Mouse (Mus musculus): ENCODE results near the gene BC048562. TPM values are rescaled to one million over a fixed set of nuclear protein-coding genes. Genes with fewer than 3 reads are reported as not detected.

Gene BC048562
- polyA plus RNA-seq, 1 experiment = not detected

- TF ChIP-seq CTCF (IDR thresholded peaks at IDR 0.05; ENCODE audit: extremely low read depth, insufficient read depth, low read length) (no peak), POLR2A (IDR thresholded peaks at IDR 0.05; ENCODE audit: extremely low read depth, insufficient read depth, low read length) (no peak)
- H3K27ac ChIP-seq (ENCODE audit: insufficient read depth, low read length) = no peak overlapping the region
Observed at GRCm38 (mm10) chr9:108484021-108484420, 47.7 kb downstream of the BC048562 start.

GRCm38 (mm10) chr9:108485301-108485875 lies 49.1 kb downstream of the BC048562 start:
- Histone ChIP-seq H3K4me3 (ENCODE audit: insufficient read depth, low read length) (no peak overlapping the region), H3K27ac (ENCODE audit: insufficient read depth, low read length) (no peak overlapping the region), H3K4me1 (ENCODE audit: control insufficient read depth, insufficient read depth, low read length) (peaks cover 2% of the 10 kb centered on the region; the same call in 1 of the 2 replicates)
- TF ChIP-seq POLR2A (IDR thresholded peaks at IDR 0.05; ENCODE audit: extremely low read depth, insufficient read depth, low read length) (no peak), CTCF (IDR thresholded peaks at IDR 0.05; ENCODE audit: extremely low read depth, insufficient read depth, low read length) (no peak)

More at GRCm38 (mm10) chr9:108484021-108484420, 47.7 kb downstream of the BC048562 start:
- Histone ChIP-seq H3K4me1 (ENCODE audit: control insufficient read depth, insufficient read depth, low read length) (no peaks in the 10 kb centered on the region), H3K4me3 (ENCODE audit: insufficient read depth, low read length) (no peak overlapping the region)

GRCm38 (mm10) chr9:108486973-108487530 lies 50.8 kb downstream of the BC048562 start:
- Histone ChIP-seq H3K27ac (ENCODE audit: insufficient read depth, low read length) (no peak overlapping the region), H3K4me3 (ENCODE audit: insufficient read depth, low read length) (no peak overlapping the region), H3K4me1 (ENCODE audit: control insufficient read depth, insufficient read depth, low read length) (peaks cover 2% of the 10 kb centered on the region; the same call in 1 of the 2 replicates)
- no peak for TF ChIP-seq POLR2A (IDR thresholded peaks at IDR 0.05; ENCODE audit: extremely low read depth, insufficient read depth, low read length)
- TF ChIP-seq CTCF (IDR thresholded peaks at IDR 0.05; ENCODE audit: extremely low read depth, insufficient read depth, low read length) = no peak

- Histone ChIP-seq H3K4me1 (ENCODE audit: control insufficient read depth, insufficient read depth, low read length) (peaks cover 4% of the 10 kb centered on the region; the same call in 1 of the 2 replicates), H3K4me3 (ENCODE audit: insufficient read depth, low read length) (no peak overlapping the region), H3K27ac (ENCODE audit: insufficient read depth, low read length) (no peak overlapping the region)
- TF ChIP-seq POLR2A (IDR thresholded peaks at IDR 0.05; ENCODE audit: extremely low read depth, insufficient read depth, low read length) = no peak
- no peak for TF ChIP-seq CTCF (IDR thresholded peaks at IDR 0.05; ENCODE audit: extremely low read depth, insufficient read depth, low read length)
Observed at GRCm38 (mm10) chr9:108488403-108488802, 52.1 kb downstream of the BC048562 start.

GRCm38 (mm10) chr9:108489215-108489614 lies 52.9 kb downstream of the BC048562 start:
- no peak overlapping the region for H3K27ac ChIP-seq (ENCODE audit: insufficient read depth, low read length)

GRCm38 (mm10) chr9:108489702-108490558 lies 53.6 kb downstream of the BC048562 start:
- peak overlapping the region; percentile 66 for H3K27ac ChIP-seq (ENCODE audit: insufficient read depth, low read length)
- peak overlapping the region; percentile 45 for H3K4me3 ChIP-seq (ENCODE audit: insufficient read depth, low read length)
- peaks cover 4% of the 10 kb centered on the region; the same call in 1 of the 2 replicates for H3K4me1 ChIP-seq (ENCODE audit: control insufficient read depth, insufficient read depth, low read length)
- TF ChIP-seq POLR2A (IDR thresholded peaks at IDR 0.05; ENCODE audit: extremely low read depth, insufficient read depth, low read length) (0 out of 2 replicates have a peak, but pooled peaks have one; percentile 44), CTCF (IDR thresholded peaks at IDR 0.05; ENCODE audit: extremely low read depth, insufficient read depth, low read length) (no peak)

More at GRCm38 (mm10) chr9:108489215-108489614, 52.9 kb downstream of the BC048562 start:
- H3K4me3 ChIP-seq (ENCODE audit: insufficient read depth, low read length) = no peak overlapping the region
- TF ChIP-seq CTCF (IDR thresholded peaks at IDR 0.05; ENCODE audit: extremely low read depth, insufficient read depth, low read length) (no peak), POLR2A (IDR thresholded peaks at IDR 0.05; ENCODE audit: extremely low read depth, insufficient read depth, low read length) (no peak)
- peaks cover 4% of the 10 kb centered on the region; the same call in 1 of the 2 replicates for H3K4me1 ChIP-seq (ENCODE audit: control insufficient read depth, insufficient read depth, low read length)

- H3K4me3 ChIP-seq (ENCODE audit: insufficient read depth, low read length) = peak within 1 kb of the TSS; percentile 45
- TF ChIP-seq POLR2A (IDR thresholded peaks at IDR 0.05; ENCODE audit: extremely low read depth, insufficient read depth, low read length) (peak; percentile 2; the same call in 1 of the 2 replicates), CTCF (IDR thresholded peaks at IDR 0.05; ENCODE audit: extremely low read depth, insufficient read depth, low read length) (no peak)
- H3K4me1 ChIP-seq (ENCODE audit: control insufficient read depth, insufficient read depth, low read length) = peaks cover 4% of the 10 kb centered on the region; the same call in 1 of the 2 replicates
- H3K27ac ChIP-seq (ENCODE audit: insufficient read depth, low read length) = peak within 1 kb of the TSS; percentile 87
Observed at GRCm38 (mm10) chr9:108490559-108491285, 54.4 kb downstream of the BC048562 start, which contains the start of gene Usp19. TSS of gene Usp19 (plus strand) at chr9:108490602.

GRCm38 (mm10) chr9:108491286-108491580 lies 55.0 kb downstream of the BC048562 start:
- TF ChIP-seq POLR2A (IDR thresholded peaks at IDR 0.05; ENCODE audit: extremely low read depth, insufficient read depth, low read length) (no peak), CTCF (IDR thresholded peaks at IDR 0.05; ENCODE audit: extremely low read depth, insufficient read depth, low read length) (no peak)
- Histone ChIP-seq H3K27ac (ENCODE audit: insufficient read depth, low read length) (peak overlapping the region; percentile 87; the same call in 1 of the 2 replicates), H3K4me1 (ENCODE audit: control insufficient read depth, insufficient read depth, low read length) (peaks cover 4% of the 10 kb centered on the region; the same call in 1 of the 2 replicates)

More at GRCm38 (mm10) chr9:108491286-108491580, 55.0 kb downstream of the BC048562 start:
- H3K4me3 ChIP-seq (ENCODE audit: insufficient read depth, low read length) = peak overlapping the region; percentile 45
